Mouse (Mus musculus) CH12.LX (cell line): ENCODE data around the gene Gm20441. TPM values are rescaled to one million over a fixed set of nuclear protein-coding genes. Genes with fewer than 3 reads are reported as not detected.

Experiments
- DNase-seq: peaks from one replicate; pipeline ENCODE4 v3.0.0-alpha.2; 2013; ENCODE audit errors: extremely low read depth
- H3K27ac ChIP-seq: 2 replicates; pipeline ENCODE4 v1.5.1; 2012; ENCODE audit warnings: low read depth, mild to moderate bottlenecking, control low read depth, moderate library complexity; ENCODE audit not compliant: insufficient read depth
- H3K27me3 ChIP-seq: replicated peaks from 2 replicates; pipeline ENCODE3; 2012; ENCODE audit warnings: inconsistent platforms
- H3K36me3 ChIP-seq, 2 experiments: replicated peaks in 1 of 2; 2 replicates each; pipeline versions ENCODE3 to v1.6.1; 2012; ENCODE audit warnings: inconsistent platforms in 1 of 2, low read length in 1 of 2, mild to moderate bottlenecking in 1 of 2, mixed read lengths in 1 of 2, moderate library complexity in 1 of 2; ENCODE audit not compliant: control insufficient read depth in 1 of 2, insufficient read depth in 1 of 2
- H3K4me1 ChIP-seq, 2 experiments: 2 replicates each; pipeline ENCODE4 v1.6.1; 2012; ENCODE audit warnings: inconsistent platforms in 1 of 2, moderate library complexity in 1 of 2; ENCODE audit not compliant: insufficient read depth in 2 of 2, control insufficient read depth in 1 of 2
- H3K4me2 ChIP-seq: 2 replicates; pipeline ENCODE4 v1.6.1; 2012; ENCODE audit warnings: low read depth, mild to moderate bottlenecking, control low read depth; ENCODE audit not compliant: poor library complexity, insufficient read depth, severe bottlenecking
- H3K4me3 ChIP-seq, 3 experiments: fragments of 150-350 bp in 1 of 3; sonication (generic) in 1 of 3; replicated peaks in 1 of 3; 2 replicates each; pipeline versions ENCODE3 to v1.5.1; 2011 to 2012; ENCODE audit warnings: low read depth in 2 of 3, low read length in 2 of 3, mild to moderate bottlenecking in 2 of 3, moderate library complexity in 2 of 3, control low read depth in 1 of 3, improper control_type of control experiment in 1 of 3, inconsistent platforms in 1 of 3, mixed read lengths in 1 of 3; ENCODE audit not compliant: poor library complexity in 1 of 3
- H3K79me2 ChIP-seq: replicated peaks from 2 replicates; pipeline ENCODE4 v1.6.1; 2012; ENCODE audit warnings: mild to moderate bottlenecking, moderate library complexity; ENCODE audit not compliant: control insufficient read depth, poor library complexity, insufficient read depth, severe bottlenecking; ENCODE audit errors: extremely low read depth
- H3K9ac ChIP-seq: 2 replicates; pipeline ENCODE4 v1.6.1; 2012; ENCODE audit warnings: low read depth, mild to moderate bottlenecking, control low read depth, moderate library complexity; ENCODE audit not compliant: insufficient read depth
- H3K9me3 ChIP-seq: replicated peaks from 2 replicates; pipeline ENCODE3; 2012; ENCODE audit warnings: low read length, inconsistent platforms, mixed read lengths
- BHLHE40 ChIP-seq: IDR thresholded peaks from 2 replicates; pipeline ENCODE4 v1.6.1; 2011; ENCODE audit warnings: mild to moderate bottlenecking, low read depth, low read length, improper control_type of control experiment
- CHD2 ChIP-seq: IDR thresholded peaks from 2 replicates; pipeline ENCODE4 v1.6.1; 2011; ENCODE audit warnings: low read length, improper control_type of control experiment
- CTCF ChIP-seq, 2 experiments: IDR thresholded peaks in 1 of 2; conservative IDR thresholded peaks in 1 of 2; 2 replicates each; pipeline ENCODE4 v1.5.1; 2011 to 2012; ENCODE audit warnings: low read depth in 2 of 2, low read length in 2 of 2, improper control_type of control experiment in 1 of 2, inconsistent platforms in 1 of 2, mild to moderate bottlenecking in 1 of 2, moderate library complexity in 1 of 2
- E2F4 ChIP-seq: IDR thresholded peaks from 2 replicates; pipeline ENCODE4 v1.6.1; 2011; ENCODE audit warnings: low read depth, low read length, improper control_type of control experiment; ENCODE audit not compliant: insufficient replicate concordance
- ELF1 ChIP-seq: IDR thresholded peaks from 2 replicates; pipeline ENCODE4 v1.6.1; 2014; ENCODE audit warnings: low read depth, mild to moderate bottlenecking, inconsistent platforms, low read length, improper control_type of control experiment
- ETS1 ChIP-seq: conservative IDR thresholded peaks from 2 replicates; pipeline ENCODE4 v1.6.1; 2012; ENCODE audit warnings: low read depth, mild to moderate bottlenecking, inconsistent platforms, low read length, improper control_type of control experiment, moderate library complexity
- HCFC1 ChIP-seq: IDR thresholded peaks from 2 replicates; pipeline ENCODE4 v1.6.1; 2012; ENCODE audit warnings: low read depth, mild to moderate bottlenecking, inconsistent platforms, low read length, improper control_type of control experiment
- IRF4 ChIP-seq: IDR thresholded peaks from 2 replicates; pipeline ENCODE4 v1.6.1; 2014; ENCODE audit warnings: low read depth, mild to moderate bottlenecking, inconsistent platforms, low read length, improper control_type of control experiment
- JUND ChIP-seq: conservative IDR thresholded peaks from 2 replicates; pipeline ENCODE4 v1.6.1; 2011; ENCODE audit warnings: low read depth, low read length, improper control_type of control experiment
- KAT2A ChIP-seq: IDR thresholded peaks from 2 replicates; pipeline ENCODE4 v1.6.1; 2012; ENCODE audit warnings: low read length, improper control_type of control experiment, inconsistent platforms; ENCODE audit not compliant: insufficient replicate concordance
- MEF2A ChIP-seq: IDR thresholded peaks from 2 replicates; pipeline ENCODE4 v1.6.1; 2014; ENCODE audit warnings: low read depth, mild to moderate bottlenecking, inconsistent platforms, low read length, improper control_type of control experiment, borderline replicate concordance
- NELFE ChIP-seq: IDR thresholded peaks from 2 replicates; pipeline ENCODE4 v1.6.1; 2011; ENCODE audit warnings: low read depth, low read length, improper control_type of control experiment
- PAX5 ChIP-seq: IDR thresholded peaks from 2 replicates; pipeline ENCODE4 v1.6.1; 2012; ENCODE audit warnings: low read length, inconsistent platforms, mixed read lengths
- POLR2A ChIP-seq: IDR thresholded peaks from 2 replicates; pipeline ENCODE4 v1.6.1; 2011; ENCODE audit warnings: low read depth, mild to moderate bottlenecking, improper control_type of control experiment, low read length
- POLR2AphosphoS2 ChIP-seq: IDR thresholded peaks from 2 replicates; pipeline ENCODE4 v1.6.1; 2011; ENCODE audit warnings: low read depth, low read length, improper control_type of control experiment
- RAD21 ChIP-seq: IDR thresholded peaks from 2 replicates; pipeline ENCODE4 v1.6.1; 2011; ENCODE audit warnings: low read depth, mild to moderate bottlenecking, low read length, improper control_type of control experiment, moderate library complexity
- RCOR1 ChIP-seq: conservative IDR thresholded peaks from 2 replicates; pipeline ENCODE4 v1.6.1; 2012; ENCODE audit warnings: low read depth, mild to moderate bottlenecking, inconsistent platforms, low read length, improper control_type of control experiment
- SIN3A ChIP-seq: IDR thresholded peaks from 2 replicates; pipeline ENCODE4 v1.6.1; 2012; ENCODE audit warnings: low read length, improper control_type of control experiment, inconsistent platforms
- SMC3 ChIP-seq: IDR thresholded peaks from 2 replicates; pipeline ENCODE4 v1.6.1; 2011; ENCODE audit warnings: low read depth, low read length, improper control_type of control experiment
- TBP ChIP-seq: conservative IDR thresholded peaks from 2 replicates; pipeline ENCODE4 v1.6.1; 2011; ENCODE audit warnings: low read depth, low read length, improper control_type of control experiment
- TCF12 ChIP-seq: IDR thresholded peaks from 2 replicates; pipeline ENCODE4 v1.6.1; 2014; ENCODE audit warnings: low read depth, mild to moderate bottlenecking, inconsistent platforms, low read length, improper control_type of control experiment
- UBTF ChIP-seq: IDR thresholded peaks from 2 replicates; pipeline ENCODE4 v1.6.1; 2012; ENCODE audit warnings: low read depth, mild to moderate bottlenecking, inconsistent platforms, low read length, improper control_type of control experiment, moderate library complexity
- USF1 ChIP-seq: IDR thresholded peaks from 2 replicates; pipeline ENCODE4 v1.6.1; 2014; ENCODE audit warnings: low read depth, mild to moderate bottlenecking, inconsistent platforms, low read length, improper control_type of control experiment
- ZC3H11A ChIP-seq: IDR thresholded peaks from 2 replicates; pipeline ENCODE4 v1.6.1; 2012; ENCODE audit warnings: low read depth, mild to moderate bottlenecking, inconsistent platforms, low read length, improper control_type of control experiment
- ZNF384 ChIP-seq: IDR thresholded peaks from 2 replicates; pipeline ENCODE4 v1.6.1; 2012; ENCODE audit warnings: low read depth, low read length, improper control_type of control experiment, inconsistent platforms
- dilution Hi-C: fragments of 300-500 bp; cut with MboI; formaldehyde crosslinking; loops from 2 replicates; pipeline ENCODE4 v1.14.3; 2020; ENCODE audit warnings: low sequenced_read_pairs; ENCODE audit not compliant: extremely low pct_unique_long_range_greater_than_20kb, extremely low pct_ligation_motif_present
- in situ Hi-C: fragments of 300-500 bp; cut with MboI; formaldehyde crosslinking; loops from 3 replicates; pipeline ENCODE4 v1.14.3; 2019; ENCODE audit warnings: low sequenced_read_pairs, low pct_ligation_motif_present, low pct_unique_long_range_greater_than_20kb, mixed read lengths
- polyA plus RNA-seq: library from polyadenylated mRNA; unstranded; fragments of >175 nt; gene quantifications from 2 replicates; pipeline ENCODE4 v1.2.1, GENCODE M21; 2012; ENCODE audit warnings: low read depth; ENCODE audit not compliant: insufficient read length
- total RNA-seq, 2 experiments: library from RNA; depleted of rRNA; stranded (reverse); fragments of 300-350 nt in 1 of 2; fragments of >200 nt in 1 of 2; gene quantifications; 2 replicates each; pipeline ENCODE4 v1.2.3; 2012 to 2014

Gm20441 gene
- total and polyA plus RNA-seq, 3 experiments = 0.68 TPM; not detected in 2

DNA sequence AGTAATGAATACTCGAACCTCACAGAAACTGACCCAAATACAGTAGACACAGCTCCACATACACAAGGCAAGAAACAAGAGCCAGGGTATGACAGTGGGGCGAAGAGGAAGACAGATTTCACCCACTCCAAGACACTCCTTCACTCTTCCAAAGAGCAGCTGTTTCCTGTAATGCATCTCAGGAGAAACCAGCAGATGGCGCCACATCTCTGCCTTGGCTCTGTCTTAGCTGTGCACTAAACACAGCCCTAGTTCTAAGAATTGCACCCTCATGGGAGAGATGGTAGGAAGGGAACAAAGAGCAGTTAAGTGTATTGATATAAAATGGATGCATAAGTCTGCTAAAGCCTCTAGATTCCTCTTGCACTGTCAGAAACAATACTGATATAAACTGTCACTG is 36.7 kb downstream of the Gm20441 start:
- no peak overlapping the region for H3K9ac ChIP-seq
- peaks cover 71 to 95% of the 10 kb centered on the region in 2 experiments for H3K36me3 ChIP-seq
- peak; percentile 74 for DNase-seq
- dilution Hi-C loops (no loop called here), in situ Hi-C loops (loop anchor here (10.0 kb wide), 1 partner anchor 111 kb away; no protein-coding TSS in a partner anchor)
- no peak overlapping the region for H3K4me2 ChIP-seq
- H3K79me2 ChIP-seq = no peaks in the 10 kb centered on the region
- no peaks in the 10 kb centered on the region for H3K4me1 ChIP-seq
- TF ChIP-seq KAT2A (0 out of 2 replicates have a peak, but pooled peaks have one; percentile 19), USF1 (no peak), ZNF384 (peak; percentile 70), ELF1 (peak; percentile 30), TCF12 (peak; percentile 31; the same call in 1 of the 2 replicates), HCFC1 (no peak), POLR2A (no peak), JUND (no peak), SIN3A (peak; percentile 71), NELFE (peak; percentile 54; the same call in 1 of the 2 replicates), POLR2AphosphoS2 (no peak), BHLHE40 (0 out of 2 replicates have a peak, but pooled peaks have one; percentile 19), ZC3H11A (peak; percentile 73), UBTF (no peak), CTCF (conservative IDR thresholded peaks at IDR 0.05 in 1 of 2, IDR thresholded peaks at IDR 0.05 in 1 of 2; ENCODE audit: low read depth in 2 of 2, low read length in 2 of 2) (peak; percentile 87 to 96), TBP (no peak), PAX5 (no peak), E2F4 (no peak), RAD21 (peak; percentile 90), MEF2A (no peak), SMC3 (peak; percentile 94), CHD2 (no peak), ETS1 (no peak), IRF4 (peak; percentile 50), RCOR1 (no peak)
- H3K27me3 ChIP-seq = no peaks in the 10 kb centered on the region
- no peak overlapping the region for H3K4me3 ChIP-seq
- no peak overlapping the region for H3K27ac ChIP-seq
- no peaks in the 10 kb centered on the region for H3K9me3 ChIP-seq
